16 mouse cellular contexts compared by ENCODE assay signal in the genomic region with DNA sequence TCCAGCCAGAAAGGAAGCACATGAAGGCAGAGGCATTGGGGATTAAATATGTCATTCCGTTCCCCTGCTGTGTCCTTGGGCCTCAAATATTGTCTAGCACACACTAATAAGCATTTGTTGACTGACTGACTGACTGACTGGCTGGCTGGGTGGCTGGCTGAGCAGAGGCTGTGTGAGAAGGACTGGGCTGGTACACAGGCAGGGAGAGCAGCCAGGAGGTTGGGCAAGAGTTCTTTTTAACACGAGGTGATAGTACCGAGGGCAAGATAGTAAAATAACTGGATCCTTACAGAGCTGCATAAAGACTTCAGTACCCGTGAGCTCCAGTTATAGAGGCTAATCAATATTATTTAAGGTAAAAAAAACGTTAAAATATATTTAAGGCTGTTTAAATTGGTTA.
"Had no signal": no experiment of that assay in that cellular context is flagged by ENCODE, and none has a peak within 500 bp of the region (broad histone marks: within the 10 kb centered on the region; RNA-seq: fewer than 3 reads in every experiment).

No protein-coding gene starts in this region.

- ATAC-seq: midbrain, embryonic 16.5 days had no signal

- DNase-seq: lung, embryonic 14.5 days; lung, postnatal 10 days; lung, postnatal 4 days; midbrain, embryonic 14.5 days; right cerebral cortex, adult 18-20 months; right cerebral cortex, postnatal 25 days; right cerebral cortex, postnatal 4 days; spleen, adult 18-20 months; thymus, adult 18-20 months; thymus, postnatal 25 days had no signal

- H3K4me3 ChIP-seq: midbrain, embryonic 10.5 days; midbrain, embryonic 12.5 days; myocyte; neural tube, embryonic 13.5 days; neural tube, embryonic 15.5 days had no signal

- H3K9ac ChIP-seq: lung, embryonic 14.5 days; midbrain, embryonic 12.5 days; neural tube, embryonic 13.5 days; neural tube, embryonic 15.5 days had no signal

- H3K4me2 ChIP-seq: lung, embryonic 14.5 days; midbrain, embryonic 12.5 days; neural tube, embryonic 13.5 days; neural tube, embryonic 15.5 days had no signal

- H3K27me3 ChIP-seq: midbrain, embryonic 12.5 days; neural tube, embryonic 13.5 days; neural tube, embryonic 15.5 days had no signal

- H3K36me3 ChIP-seq: midbrain, embryonic 10.5 days; midbrain, embryonic 12.5 days; neural tube, embryonic 13.5 days; neural tube, embryonic 15.5 days had no signal

- H3K27ac ChIP-seq: midbrain, embryonic 10.5 days; midbrain, embryonic 12.5 days; neural tube, embryonic 13.5 days; neural tube, embryonic 15.5 days had no signal
